Mouse (Mus musculus) liver, postnatal 0 days (tissue): Measurements from ENCODE around the gene Lrrc7. TPM values are rescaled to one million over a fixed set of nuclear protein-coding genes. Genes with fewer than 3 reads are reported as not detected.
A peak's percentile ranks its signal among the peaks of the same experiment; 100 is the strongest.
"Not testable (repeated sequence)": the region's sequence is repeated elsewhere in the genome, so short reads cannot be mapped to it uniquely, and the experiment has no call there.

Experiments used
- ATAC-seq: fragments of 200-750 bp; cut with Nextera tagmentation; 2 replicates; pipeline ENCODE4 v1.8.0; 2017; ENCODE audit warnings: mild to moderate bottlenecking, moderate library complexity
- DNase-seq: peaks from one replicate; pipeline ENCODE4 v3.0.0-alpha.2; 2016
- H3K27ac ChIP-seq: fragments of 300-500 bp; sonication (generic); 2 replicates; pipeline ENCODE4 v1.5.1; 2014; ENCODE audit warnings: antibody characterized with exemption, moderate library complexity, mild to moderate bottlenecking, low read depth
- H3K27me3 ChIP-seq: fragments of 300-500 bp; sonication (generic); 2 replicates; pipeline ENCODE4 v1.6.1; 2014; ENCODE audit warnings: low read length, control low read depth, mixed read lengths; ENCODE audit not compliant: insufficient read depth
- H3K36me3 ChIP-seq: fragments of 300-500 bp; sonication (generic); replicated peaks from 2 replicates; pipeline ENCODE4 v1.6.1; 2014; ENCODE audit warnings: mild to moderate bottlenecking, control low read depth, low read length, moderate library complexity, mixed read lengths; ENCODE audit not compliant: insufficient read depth
- H3K4me1 ChIP-seq: fragments of 300-500 bp; sonication (generic); 2 replicates; pipeline ENCODE4 v1.6.1; 2014; ENCODE audit warnings: antibody characterized with exemption, mild to moderate bottlenecking, control low read depth; ENCODE audit not compliant: insufficient read depth
- H3K4me2 ChIP-seq: fragments of 300-500 bp; sonication (generic); 2 replicates; pipeline ENCODE4 v1.6.1; 2014; ENCODE audit warnings: low read depth, mild to moderate bottlenecking, low read length, moderate library complexity, mixed read lengths
- H3K4me3 ChIP-seq: fragments of 300-500 bp; sonication (generic); 2 replicates; pipeline ENCODE4 v1.5.1; 2014; ENCODE audit warnings: low read depth, low read length
- H3K9ac ChIP-seq: fragments of 300-500 bp; sonication (generic); replicated peaks from 2 replicates; pipeline ENCODE4 v1.6.1; 2014; ENCODE audit warnings: mild to moderate bottlenecking, moderate library complexity
- H3K9me3 ChIP-seq: fragments of 300-500 bp; sonication (generic); 2 replicates; pipeline ENCODE4 v1.6.1; 2016; ENCODE audit warnings: mild to moderate bottlenecking, control low read depth, low read length, mixed read lengths
- CTCF ChIP-seq: sonication (generic); IDR thresholded peaks from 2 replicates; pipeline ENCODE4 v1.5.1; 2016; ENCODE audit warnings: antibody characterized with exemption, low read depth
- EP300 ChIP-seq: IDR thresholded peaks from 2 replicates; pipeline ENCODE4 v1.6.1; 2016; ENCODE audit warnings: antibody characterized with exemption, low read depth, mild to moderate bottlenecking
- WGBS: fragments of 180-500 bp; shearing (Covaris S2); extraction: QIAGEN DNeasy Blood & Tissue Kit; methylation state at CpG from one replicate; pipeline ENCODE4 v1.1.7; 2014; ENCODE audit not compliant: insufficient replicate concordance; 5-methylcytosine and 5-hydroxymethylcytosine counted together
- polyA plus RNA-seq: library from polyadenylated mRNA; unstranded; fragments of >200 nt; fragmentation: Nextera tagmentation; extraction: Ambion mirVana; gene quantifications from 2 replicates; pipeline ENCODE4 v1.2.1, GENCODE M21; 2015

Lrrc7 gene
- polyA plus RNA-seq, 1 experiment from 2014 or later, result 0.01 TPM

DNA sequence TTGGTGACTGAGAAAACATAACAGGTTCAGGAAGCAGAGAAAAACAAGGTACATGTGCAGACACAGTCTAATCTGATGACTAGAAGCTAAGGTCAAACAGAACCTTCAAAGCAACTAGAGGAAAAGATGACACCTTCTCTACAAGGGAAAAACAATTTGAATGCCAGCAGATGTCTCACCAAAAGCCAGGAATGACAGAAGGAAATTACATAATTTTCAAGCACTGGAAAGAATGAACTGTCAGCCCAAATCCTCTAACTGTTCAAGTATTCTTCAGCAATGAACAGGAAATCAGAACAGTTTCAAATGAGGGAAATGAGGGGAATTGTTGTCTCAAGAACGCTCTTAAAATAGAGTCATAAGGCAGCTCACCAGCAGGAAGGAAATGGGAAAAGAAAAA, 421.4 kb downstream of the Lrrc7 start:
- ATAC-seq, result no peak
- H3K27me3 ChIP-seq, result no peaks in the 10 kb centered on the region
- DNase-seq, result no peak
- no peak overlapping the region for H3K4me3 ChIP-seq
- TF ChIP-seq EP300, result no peak
- no peak for TF ChIP-seq CTCF
- no peaks in the 10 kb centered on the region for H3K36me3 ChIP-seq
- H3K9me3 ChIP-seq, result no peaks in the 10 kb centered on the region
- 17% methylated on average over 1 of the region's 1 CpGs for WGBS
- no peak overlapping the region for H3K9ac ChIP-seq
- H3K27ac ChIP-seq, result no peak overlapping the region
- no peak overlapping the region for H3K4me2 ChIP-seq
- H3K4me1 ChIP-seq, result no peaks in the 10 kb centered on the region

DNA sequence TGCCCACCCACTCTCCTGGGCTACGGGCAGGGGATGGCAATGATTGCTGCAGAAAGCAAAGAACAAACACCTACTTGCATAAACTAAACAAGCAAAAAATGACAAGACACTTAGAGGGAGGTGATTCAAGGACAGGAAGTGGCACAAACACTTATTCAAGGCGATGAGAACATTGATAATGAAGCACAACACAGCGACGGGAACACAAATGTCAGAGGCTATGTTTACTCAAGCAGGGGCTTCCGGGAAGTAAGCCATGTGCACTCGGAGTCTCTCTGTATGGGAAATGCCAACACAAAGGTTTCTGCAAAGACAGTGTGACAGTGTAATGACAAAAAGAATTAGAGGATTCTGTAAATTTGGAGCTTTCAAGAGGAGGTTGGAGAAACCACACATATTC, 424.2 kb downstream of the Lrrc7 start:
- Histone ChIP-seq H3K36me3 (no peaks in the 10 kb centered on the region), H3K27ac (no peak overlapping the region), H3K9me3 (no peaks in the 10 kb centered on the region), H3K4me2 (no peak overlapping the region), H3K9ac (no peak overlapping the region), H3K4me1 (no peaks in the 10 kb centered on the region), H3K4me3 (no peak overlapping the region), H3K27me3 (no peaks in the 10 kb centered on the region)
- WGBS, result 35% methylated on average over 6 of the region's 6 CpGs
- ATAC-seq (peak; percentile 21; the same call in 1 of the 2 replicates), DNase-seq (no peak)
- TF ChIP-seq EP300, result no peak
- no peak for TF ChIP-seq CTCF

DNA sequence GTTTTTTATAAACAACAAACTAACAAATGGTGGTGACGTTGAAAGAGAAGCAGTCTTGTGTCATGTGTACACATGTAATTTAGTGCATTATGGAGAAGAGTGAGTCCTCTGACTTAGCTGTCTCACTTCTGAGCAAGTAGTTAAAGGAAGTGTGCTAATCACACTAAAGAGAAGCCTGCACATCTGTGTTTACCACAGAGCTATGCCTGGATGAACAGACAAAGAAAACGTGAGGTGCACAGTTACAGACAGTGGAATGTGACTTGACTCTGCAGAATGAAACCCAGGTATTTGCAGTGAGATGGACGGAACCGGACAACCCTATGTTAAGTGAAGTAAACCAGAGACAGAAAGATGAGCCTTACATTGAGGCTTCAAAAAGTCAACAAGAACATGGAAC, 430.3 kb downstream of the Lrrc7 start:
- H3K9ac ChIP-seq, result no peak overlapping the region
- WGBS, result 58% methylated on average over 4 of the region's 4 CpGs
- no peak for ATAC-seq
- no peak overlapping the region for H3K4me3 ChIP-seq
- no peak for DNase-seq
- H3K4me1 ChIP-seq, result no peaks in the 10 kb centered on the region
- no peak overlapping the region for H3K27ac ChIP-seq
- no peaks in the 10 kb centered on the region for H3K36me3 ChIP-seq
- TF ChIP-seq EP300 (no peak), CTCF (no peak)
- H3K9me3 ChIP-seq, result no peaks in the 10 kb centered on the region
- H3K27me3 ChIP-seq, result no peaks in the 10 kb centered on the region
- no peak overlapping the region for H3K4me2 ChIP-seq

DNA sequence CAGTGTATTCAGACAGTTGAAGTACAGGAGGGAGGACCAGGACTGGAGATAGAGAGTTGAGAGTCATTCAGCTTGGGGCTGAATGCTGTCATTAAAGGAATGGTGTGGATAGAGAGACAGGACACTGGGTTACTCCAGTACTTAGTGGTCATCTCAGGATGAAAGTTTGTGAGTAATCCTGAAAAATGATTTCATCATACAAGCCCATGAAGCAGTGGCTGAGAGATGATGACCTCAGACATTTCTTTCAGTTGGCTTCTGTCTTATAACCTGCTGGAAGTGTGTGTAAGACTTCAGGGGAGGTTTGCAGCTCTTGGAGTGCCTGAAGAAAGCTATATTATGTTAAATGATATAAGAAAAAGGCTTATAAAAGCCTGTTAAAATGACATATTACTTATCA, 430.8 kb downstream of the Lrrc7 start:
- no peak overlapping the region for H3K9ac ChIP-seq
- H3K27me3 ChIP-seq, result no peaks in the 10 kb centered on the region
- no peaks in the 10 kb centered on the region for H3K9me3 ChIP-seq
- no peak overlapping the region for H3K4me2 ChIP-seq
- no peaks in the 10 kb centered on the region for H3K36me3 ChIP-seq
- H3K4me1 ChIP-seq, result no peaks in the 10 kb centered on the region
- DNase-seq (no peak), ATAC-seq (no peak)
- H3K4me3 ChIP-seq, result no peak overlapping the region
- TF ChIP-seq EP300 (no peak), CTCF (no peak)
- no peak overlapping the region for H3K27ac ChIP-seq

DNA sequence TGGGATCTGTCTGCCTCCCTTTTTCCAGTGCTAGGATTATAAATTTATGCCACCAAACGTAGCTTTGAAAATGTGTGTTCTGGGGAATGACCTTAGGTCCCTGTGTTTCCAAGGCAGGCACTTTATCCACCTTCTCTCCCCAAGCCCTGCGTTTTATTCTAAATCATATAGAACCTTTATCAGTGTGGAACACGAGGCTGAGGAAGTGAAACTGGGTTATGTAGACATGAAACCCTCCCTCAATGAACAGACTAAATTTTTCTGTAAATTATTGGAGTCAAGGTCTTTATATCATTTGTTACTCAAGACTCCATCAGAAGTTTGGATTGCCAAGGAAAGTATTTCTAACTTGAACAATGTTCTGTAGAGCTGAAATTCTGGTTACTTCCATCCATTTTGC, 439.1 kb downstream of the Lrrc7 start:
- no peak for TF ChIP-seq EP300
- no peak for TF ChIP-seq CTCF
- no peak overlapping the region for H3K4me2 ChIP-seq
- ATAC-seq, result no peak
- H3K27ac ChIP-seq, result no peak overlapping the region
- no peaks in the 10 kb centered on the region for H3K36me3 ChIP-seq
- no peaks in the 10 kb centered on the region for H3K9me3 ChIP-seq
- WGBS, result 38% methylated on average over 3 of the region's 3 CpGs
- no peak overlapping the region for H3K9ac ChIP-seq
- no peak overlapping the region for H3K4me3 ChIP-seq
- no peaks in the 10 kb centered on the region for H3K4me1 ChIP-seq
- no peak for DNase-seq
- no peaks in the 10 kb centered on the region for H3K27me3 ChIP-seq

DNA sequence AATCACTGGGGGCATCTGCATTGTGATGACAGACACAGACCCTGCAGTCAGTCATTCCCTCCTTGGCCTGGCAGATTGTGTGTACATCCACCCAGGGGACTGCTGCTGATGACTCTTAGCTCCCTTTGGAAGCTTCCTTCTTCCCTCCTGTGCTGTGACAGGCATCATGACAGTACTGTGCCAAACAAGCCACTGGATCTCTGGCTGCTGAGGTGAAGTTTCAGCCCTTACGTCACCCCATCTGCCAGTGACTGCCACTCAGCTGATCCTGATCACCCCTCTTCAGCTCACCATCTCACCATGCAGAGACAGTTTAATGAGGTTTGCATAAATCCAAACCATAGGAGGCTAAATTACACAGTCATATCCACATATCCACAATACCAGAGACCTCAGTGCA, 456.8 kb downstream of the Lrrc7 start:
- ATAC-seq (no peak), DNase-seq (no peak)
- H3K9me3 ChIP-seq, result no peaks in the 10 kb centered on the region
- H3K4me3 ChIP-seq, result no peak overlapping the region
- no peak for TF ChIP-seq EP300
- TF ChIP-seq CTCF, result no peak
- H3K4me2 ChIP-seq, result no peak overlapping the region
- H3K27ac ChIP-seq, result no peak overlapping the region
- H3K36me3 ChIP-seq, result no peaks in the 10 kb centered on the region
- no peaks in the 10 kb centered on the region for H3K4me1 ChIP-seq
- H3K9ac ChIP-seq, result no peak overlapping the region
- WGBS, result 77% methylated on average over 1 of the region's 1 CpGs
- H3K27me3 ChIP-seq, result no peaks in the 10 kb centered on the region

DNA sequence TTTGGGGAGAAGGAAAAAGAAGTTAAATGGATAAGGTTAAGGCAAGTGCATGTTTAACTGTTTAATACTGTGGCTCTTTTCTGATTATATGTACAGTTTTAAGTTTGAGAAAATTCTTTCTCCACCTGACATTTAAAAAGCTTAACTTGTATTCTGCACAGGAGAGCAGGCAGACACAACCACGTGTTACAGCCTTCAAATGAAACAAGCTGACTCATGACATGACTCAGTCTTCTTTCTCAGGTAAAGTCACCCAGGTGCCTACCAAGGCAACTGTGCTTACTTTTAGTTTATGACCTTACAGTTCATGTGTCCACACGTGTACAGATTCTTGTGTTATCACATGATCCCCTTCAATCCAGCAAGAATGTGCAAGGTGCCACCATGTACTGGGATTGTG, 458.6 kb downstream of the Lrrc7 start:
- DNase-seq, result no peak
- Histone ChIP-seq H3K27me3 (no peaks in the 10 kb centered on the region), H3K27ac (no peak overlapping the region), H3K36me3 (no peaks in the 10 kb centered on the region), H3K9me3 (no peaks in the 10 kb centered on the region), H3K4me1 (no peaks in the 10 kb centered on the region), H3K4me3 (no peak overlapping the region), H3K9ac (no peak overlapping the region), H3K4me2 (no peak overlapping the region)
- TF ChIP-seq CTCF (no peak), EP300 (no peak)
- 64% methylated on average over 2 of the region's 2 CpGs for whole genome bisulfite sequencing
- no peak for ATAC-seq

DNA sequence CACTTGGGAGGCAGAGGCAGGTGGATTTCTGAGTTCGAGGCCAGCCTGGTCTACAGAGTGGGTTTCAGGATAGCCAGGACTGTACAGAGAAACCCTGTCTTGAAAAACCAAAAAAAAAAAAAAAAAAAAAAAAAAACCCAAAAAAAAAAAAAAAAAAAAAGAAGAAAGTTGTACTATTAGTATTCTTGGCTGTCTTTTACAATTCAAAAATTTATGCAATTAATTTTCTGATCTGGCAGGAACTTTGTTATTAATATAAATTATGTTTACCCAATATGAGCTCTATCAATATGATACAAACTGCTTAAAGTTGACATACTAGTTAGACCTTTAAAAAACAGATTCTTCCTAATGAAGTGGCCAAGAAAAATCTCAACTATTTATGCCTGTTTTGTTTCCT, 459.5 kb downstream of the Lrrc7 start:
- not testable (repeated sequence) for H3K4me1 ChIP-seq, H3K9ac ChIP-seq, DNase-seq, ATAC-seq, H3K36me3 ChIP-seq, H3K9me3 ChIP-seq, H3K27me3 ChIP-seq, H3K27ac ChIP-seq, H3K4me2 ChIP-seq, H3K4me3 ChIP-seq
- 61% methylated on average over 1 of the region's 1 CpGs for WGBS

DNA sequence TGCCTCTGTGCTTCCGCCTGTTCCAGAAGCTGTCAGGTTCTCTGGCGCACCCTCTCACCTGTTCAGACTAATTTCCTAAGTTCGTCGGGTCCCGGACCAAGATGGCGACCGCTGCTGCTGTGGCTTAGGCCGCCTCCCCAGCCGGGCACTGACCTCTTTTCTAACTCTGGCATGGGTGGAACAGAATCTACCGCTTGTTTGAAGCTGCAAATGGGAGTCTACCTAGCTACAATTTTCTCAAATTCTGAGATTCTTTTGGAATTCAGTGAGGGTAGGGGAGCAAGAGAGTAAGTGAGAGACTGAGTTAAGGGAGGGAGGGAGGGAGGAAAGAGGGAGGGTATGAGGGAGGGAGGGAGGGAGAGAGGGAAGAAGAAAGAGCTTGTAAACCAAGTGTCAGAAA, 460.0 kb downstream of the Lrrc7 start:
- not testable (repeated sequence) for H3K4me1 ChIP-seq, H3K36me3 ChIP-seq, H3K9ac ChIP-seq, H3K4me2 ChIP-seq, H3K27ac ChIP-seq, H3K4me3 ChIP-seq, H3K9me3 ChIP-seq, DNase-seq, H3K27me3 ChIP-seq, ATAC-seq
- WGBS, result 79% methylated on average over 5 of the region's 10 CpGs
